Mouse (Mus musculus) hindbrain, embryonic 10.5 days (tissue): ENCODE results near the gene Trim5. TPM values are rescaled to one million over a fixed set of nuclear protein-coding genes. Genes with fewer than 3 reads are reported as not detected.

Experiments
- DNase-seq: peaks from one replicate; pipeline ENCODE4 v3.0.0-alpha.2; 2017; ENCODE audit warnings: low spot score
- H3K27ac ChIP-seq: fragments of 300-500 bp; sonication (generic); 2 replicates; pipeline ENCODE4 v1.5.1; 2016; ENCODE audit warnings: mild to moderate bottlenecking, moderate library complexity
- H3K27me3 ChIP-seq: fragments of 300-500 bp; sonication (generic); 2 replicates; pipeline ENCODE4 v1.6.1; 2016; ENCODE audit warnings: mild to moderate bottlenecking; ENCODE audit not compliant: poor library complexity, insufficient read depth, severe bottlenecking
- H3K36me3 ChIP-seq: fragments of 300-500 bp; sonication (generic); 2 replicates; pipeline ENCODE4 v1.6.1; 2016; ENCODE audit warnings: mild to moderate bottlenecking, moderate library complexity
- H3K4me1 ChIP-seq: fragments of 300-500 bp; sonication (generic); replicated peaks from 2 replicates; pipeline ENCODE4 v1.6.1; 2016; ENCODE audit warnings: mild to moderate bottlenecking
- H3K4me3 ChIP-seq: fragments of 300-500 bp; sonication (generic); 2 replicates; pipeline ENCODE4 v1.5.1; 2016; ENCODE audit warnings: mild to moderate bottlenecking, moderate library complexity
- H3K9me3 ChIP-seq: fragments of 300-500 bp; sonication (generic); 2 replicates; pipeline ENCODE4 v1.6.1; 2016; ENCODE audit warnings: mild to moderate bottlenecking, moderate library complexity
- WGBS: fragments of 180-500 bp; shearing (Covaris S2); methylation state at CpG from one replicate; pipeline ENCODE4 v1.1.7; 2016; 5-methylcytosine and 5-hydroxymethylcytosine counted together
- polyA plus RNA-seq: library from polyadenylated mRNA; unstranded; fragments of >200 nt; fragmentation: Nextera tagmentation; extraction: Ambion mirVana; gene quantifications from 2 replicates; pipeline ENCODE4 v1.2.1, GENCODE M21; 2016

Trim5 gene
- polyA plus RNA-seq, 1 experiment from 2014 or later, result 0.13 TPM

- DNase-seq, result peak; percentile 36
- 9% methylated on average over 13 of the region's 13 CpGs for WGBS
- Histone ChIP-seq H3K27ac (peak within 1 kb of the TSS; percentile 80), H3K4me1 (peaks cover 7% of the 10 kb centered on the region; the same call in 1 of the 2 replicates), H3K27me3 (no peaks in the 10 kb centered on the region), H3K4me3 (peak within 1 kb of the TSS; percentile 49), H3K9me3 (no peaks in the 10 kb centered on the region), H3K36me3 (no peaks in the 10 kb centered on the region)
These were observed 43.4 kb downstream of the Trim5 start, which contains the start of gene Trim34a for GRCm38 (mm10) chr7:104244287-104245181. TSS of gene Trim34a (plus strand) at chr7:104244457.

GRCm38 (mm10) chr7:104243616-104244015 is 44.3 kb downstream of the Trim5 start:
- H3K27ac ChIP-seq, result no peak overlapping the region
- H3K27me3 ChIP-seq, result no peaks in the 10 kb centered on the region
- WGBS, result 68% methylated on average over 1 of the region's 1 CpGs
- H3K4me3 ChIP-seq, result no peak overlapping the region
- H3K4me1 ChIP-seq, result peaks cover 7% of the 10 kb centered on the region; the same call in 1 of the 2 replicates
- no peaks in the 10 kb centered on the region for H3K36me3 ChIP-seq
- DNase-seq, result no peak
- no peaks in the 10 kb centered on the region for H3K9me3 ChIP-seq

GRCm38 (mm10) chr7:104240857-104241256 is 47.0 kb downstream of the Trim5 start:
- DNase-seq, result no peak
- no peak overlapping the region for H3K4me3 ChIP-seq
- H3K36me3 ChIP-seq, result no peaks in the 10 kb centered on the region
- peaks cover 7% of the 10 kb centered on the region; the same call in 1 of the 2 replicates for H3K4me1 ChIP-seq
- no peaks in the 10 kb centered on the region for H3K27me3 ChIP-seq
- H3K9me3 ChIP-seq, result no peaks in the 10 kb centered on the region
- H3K27ac ChIP-seq, result no peak overlapping the region

GRCm38 (mm10) chr7:104231203-104231602 is 56.7 kb downstream of the Trim5 start:
- H3K27ac ChIP-seq, result no peak overlapping the region
- 32% methylated on average over 2 of the region's 2 CpGs for WGBS
- no peaks in the 10 kb centered on the region for H3K36me3 ChIP-seq
- no peaks in the 10 kb centered on the region for H3K9me3 ChIP-seq
- H3K4me1 ChIP-seq, result no peaks in the 10 kb centered on the region
- H3K4me3 ChIP-seq, result no peak overlapping the region
- no peaks in the 10 kb centered on the region for H3K27me3 ChIP-seq
- DNase-seq, result peak; percentile 19

- Histone ChIP-seq H3K4me1 (peaks cover 12% of the 10 kb centered on the region; the same call in 1 of the 2 replicates), H3K9me3 (no peaks in the 10 kb centered on the region), H3K27me3 (no peaks in the 10 kb centered on the region), H3K4me3 (peak within 1 kb of the TSS; percentile 58), H3K36me3 (no peaks in the 10 kb centered on the region), H3K27ac (peak within 1 kb of the TSS; percentile 77)
- WGBS, result 2% methylated on average over 37 of the region's 37 CpGs
- peak; percentile 71 for DNase-seq
These were observed 69.0 kb downstream of the Trim5 start, which contains the start of gene Trim6 for GRCm38 (mm10) chr7:104218701-104219569. TSS of gene Trim6 (plus strand) at chr7:104218793.

- H3K9me3 ChIP-seq, result no peaks in the 10 kb centered on the region
- no peaks in the 10 kb centered on the region for H3K27me3 ChIP-seq
- no peak for DNase-seq
- H3K27ac ChIP-seq, result no peak overlapping the region
- no peaks in the 10 kb centered on the region for H3K36me3 ChIP-seq
- H3K4me3 ChIP-seq, result no peak overlapping the region
- H3K4me1 ChIP-seq, result peaks cover 12% of the 10 kb centered on the region; the same call in 1 of the 2 replicates
- 82% methylated on average over 2 of the region's 2 CpGs for WGBS
These were observed 70.0 kb downstream of the Trim5 start for GRCm38 (mm10) chr7:104217881-104218280.

GRCm38 (mm10) chr7:104216011-104216535 is 71.8 kb downstream of the Trim5 start:
- 68% methylated on average over 1 of the region's 1 CpGs for WGBS

More at GRCm38 (mm10) chr7:104216011-104216535, 71.8 kb downstream of the Trim5 start:
- no peak for DNase-seq
- Histone ChIP-seq H3K27me3 (no peaks in the 10 kb centered on the region), H3K4me3 (no peak overlapping the region), H3K9me3 (no peaks in the 10 kb centered on the region), H3K36me3 (no peaks in the 10 kb centered on the region), H3K27ac (no peak overlapping the region), H3K4me1 (peaks cover 12% of the 10 kb centered on the region; the same call in 1 of the 2 replicates)

Other genes starting within 250 kb of the Trim5 start
- not detected in 2 replicates for gene Olfr642, start 235.4 kb downstream of the Trim5 start, polyA plus RNA-seq
- not detected in 2 replicates for gene 4930516K23Rik, start 226.6 kb downstream of the Trim5 start, polyA plus RNA-seq
- not detected in 2 replicates for gene Olfr644, start 216.2 kb downstream of the Trim5 start, polyA plus RNA-seq
- gene Olfr645, start 202.6 kb downstream of the Trim5 start, polyA plus RNA-seq, result not detected in 2 replicates
- not detected in 2 replicates for gene Olfr646, start 183.2 kb downstream of the Trim5 start, polyA plus RNA-seq
- gene Ubqln5, start 158.3 kb downstream of the Trim5 start, polyA plus RNA-seq, result not detected in 2 replicates
- gene Olfr643, start 150.7 kb downstream of the Trim5 start, polyA plus RNA-seq, result not detected in 2 replicates
- not detected in 2 replicates for gene Ubqln3, start 144.8 kb downstream of the Trim5 start, polyA plus RNA-seq
- gene Ubqlnl, start 137.5 kb downstream of the Trim5 start, polyA plus RNA-seq, result not detected in 2 replicates
- gene Olfm5, start 123.3 kb downstream of the Trim5 start, polyA plus RNA-seq, result not detected in 2 replicates
- gene Olfr648, start 104.7 kb downstream of the Trim5 start, polyA plus RNA-seq, result 0.31 and 0.32 TPM in 2 replicates
- gene Olfr649, start 92.1 kb downstream of the Trim5 start, polyA plus RNA-seq, result not detected in 2 replicates
- 3.5 and 5.7 TPM in 2 replicates for gene Trim6, start 69.3 kb downstream of the Trim5 start, polyA plus RNA-seq
- 0.85 TPM in 2 replicates for gene Trim34a, start 43.6 kb downstream of the Trim5 start, polyA plus RNA-seq
- gene Trim12a, start 27.4 kb upstream of the Trim5 start, polyA plus RNA-seq, result 1.6 and 2.4 TPM in 2 replicates
- gene Trim34b, start 41.4 kb upstream of the Trim5 start, polyA plus RNA-seq, result not detected in 2 replicates
- gene Trim12c, start 65.3 kb upstream of the Trim5 start, polyA plus RNA-seq, result 0.51 and 0.67 TPM in 2 replicates
- gene Trim30b, start 81.8 kb upstream of the Trim5 start, polyA plus RNA-seq, result not detected in 2 replicates
- 0.12 TPM in 1 of 2 replicates, not detected in the other for gene Trim30c, start 112.7 kb upstream of the Trim5 start, polyA plus RNA-seq
- gene Trim30a, start 177.1 kb upstream of the Trim5 start, polyA plus RNA-seq, result 0.26 and 0.56 TPM in 2 replicates
- gene Trim30d, start 219.8 kb upstream of the Trim5 start, polyA plus RNA-seq, result 0.38 TPM in 1 of 2 replicates, not detected in the other